Mouse (Mus musculus) midbrain, embryonic 11.5 days (tissue): ENCODE data around the gene Ftl1. TPM values are rescaled to one million over a fixed set of nuclear protein-coding genes. Genes with fewer than 3 reads are reported as not detected.

Experiments used
- ATAC-seq: fragments of 200-750 bp; cut with Nextera tagmentation; 2 replicates; pipeline ENCODE4 v1.8.0; 2017; ENCODE audit warnings: moderate TSS enrichment, moderate library complexity; ENCODE audit not compliant: low FRiP score
- DNase-seq: peaks from one replicate; pipeline ENCODE4 v3.0.0; 2015; ENCODE audit warnings: low spot score; ENCODE audit errors: missing footprints
- H3K27ac ChIP-seq: fragments of 300-500 bp; sonication (generic); 2 replicates; pipeline ENCODE4 v1.5.1; 2014; ENCODE audit warnings: low read depth, low read length
- H3K27me3 ChIP-seq: fragments of 300-500 bp; sonication (generic); 2 replicates; pipeline ENCODE4 v1.6.1; 2014; ENCODE audit warnings: mild to moderate bottlenecking, low read length, moderate library complexity, mixed read lengths; ENCODE audit not compliant: control insufficient read depth, insufficient read depth
- H3K36me3 ChIP-seq: fragments of 300-500 bp; sonication (generic); 2 replicates; pipeline ENCODE4 v1.6.1; 2014; ENCODE audit warnings: mild to moderate bottlenecking, low read length, moderate library complexity, mixed read lengths; ENCODE audit not compliant: control insufficient read depth, insufficient read depth
- H3K4me1 ChIP-seq: fragments of 300-500 bp; sonication (generic); 2 replicates; pipeline ENCODE4 v1.6.1; 2014; ENCODE audit warnings: low read length; ENCODE audit not compliant: control insufficient read depth, insufficient read depth
- H3K4me2 ChIP-seq: fragments of 300-500 bp; sonication (generic); 2 replicates; pipeline ENCODE4 v1.6.1; 2014; ENCODE audit warnings: mild to moderate bottlenecking, moderate library complexity
- H3K4me3 ChIP-seq: fragments of 300-500 bp; sonication (generic); 2 replicates; pipeline ENCODE4 v1.5.1; 2014; ENCODE audit warnings: low read depth, low read length
- H3K9ac ChIP-seq: fragments of 300-500 bp; sonication (generic); 2 replicates; pipeline ENCODE4 v1.6.1; 2014; ENCODE audit warnings: low read length
- H3K9me3 ChIP-seq: fragments of 300-500 bp; sonication (generic); 2 replicates; pipeline ENCODE4 v1.6.1; 2016; ENCODE audit warnings: low read length; ENCODE audit not compliant: control insufficient read depth
- WGBS: fragments of 180-500 bp; shearing (Covaris S2); extraction: QIAGEN DNeasy Blood & Tissue Kit; methylation state at CpG from one replicate; pipeline ENCODE4 v1.1.7; 2014; 5-methylcytosine and 5-hydroxymethylcytosine counted together
- polyA plus RNA-seq: library from polyadenylated mRNA; unstranded; fragments of >200 nt; fragmentation: Nextera tagmentation; extraction: Ambion mirVana; gene quantifications from 2 replicates; pipeline ENCODE4 v1.2.1, GENCODE M21; 2014

The Ftl1 gene
- polyA plus RNA-seq, 1 experiment from 2014 or later = 5,528 TPM

DNA sequence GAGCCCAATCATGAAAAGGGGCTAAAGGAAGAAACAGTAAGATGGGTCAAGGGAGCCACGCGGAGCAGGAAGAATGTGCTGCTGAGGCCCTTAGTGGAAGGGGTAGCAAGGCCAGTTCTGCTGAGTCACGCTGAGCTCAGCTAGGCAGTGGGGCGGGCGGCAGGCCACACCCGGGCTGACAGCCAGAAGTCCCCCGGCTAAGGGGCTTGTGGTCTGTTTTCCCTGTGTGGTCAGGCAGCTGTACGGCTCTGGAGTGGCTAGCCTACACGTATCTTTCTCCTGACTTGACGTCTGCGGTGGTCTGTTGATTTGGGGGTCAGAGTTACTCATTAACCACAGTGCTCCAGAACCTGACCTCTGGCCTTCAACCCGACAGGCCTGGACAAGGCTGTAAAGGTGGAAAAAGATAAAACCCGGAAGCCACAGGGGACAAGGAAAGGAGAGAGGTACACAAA, 1.2 kb upstream of the Ftl1 start:
- Histone ChIP-seq H3K36me3 (peaks cover 20% of the 10 kb centered on the region), H3K27ac (peak overlapping the region; percentile 60), H3K4me1 (peaks cover 30% of the 10 kb centered on the region), H3K4me2 (peak overlapping the region; percentile 37; the same call in 1 of the 2 replicates), H3K4me3 (no peak overlapping the region), H3K9me3 (no peaks in the 10 kb centered on the region), H3K27me3 (no peaks in the 10 kb centered on the region), H3K9ac (no peak overlapping the region)
- ATAC-seq = no peak
- peak; percentile 90 for DNase-seq
- WGBS = 42% methylated on average over 13 of the region's 13 CpGs

DNA sequence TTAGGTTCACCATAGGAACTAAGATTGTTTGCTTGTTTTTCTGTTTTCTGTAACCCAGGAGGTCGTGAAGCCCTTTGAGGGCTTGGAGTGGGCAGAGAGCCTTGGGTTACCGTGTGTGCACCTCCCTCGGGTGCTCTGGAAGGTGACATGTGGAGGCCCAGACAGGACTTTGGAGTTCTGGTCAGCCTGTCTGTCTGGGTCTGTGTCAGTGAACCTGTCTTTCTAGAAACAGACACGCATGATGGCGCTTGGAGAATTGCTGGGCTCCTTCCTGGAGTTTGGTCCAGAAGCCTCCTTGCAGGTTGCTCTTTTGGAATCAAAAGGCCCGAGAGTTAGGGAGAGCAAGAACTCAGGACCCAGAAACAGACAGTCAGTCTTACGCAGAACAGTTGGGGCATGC, 693 bp upstream of the Ftl1 start:
- H3K9me3 ChIP-seq = no peaks in the 10 kb centered on the region
- no peaks in the 10 kb centered on the region for H3K27me3 ChIP-seq
- H3K36me3 ChIP-seq = peaks cover 20% of the 10 kb centered on the region
- peaks cover 25% of the 10 kb centered on the region for H3K4me1 ChIP-seq
- H3K4me2 ChIP-seq = peak overlapping the region; percentile 37
- ATAC-seq = no peak
- WGBS = 77% methylated on average over 7 of the region's 7 CpGs
- H3K27ac ChIP-seq = peak overlapping the region; percentile 60
- no peak overlapping the region; the same call in 1 of the 2 replicates for H3K4me3 ChIP-seq
- DNase-seq = peak; percentile 90
- H3K9ac ChIP-seq = peak overlapping the region; percentile 39

DNA sequence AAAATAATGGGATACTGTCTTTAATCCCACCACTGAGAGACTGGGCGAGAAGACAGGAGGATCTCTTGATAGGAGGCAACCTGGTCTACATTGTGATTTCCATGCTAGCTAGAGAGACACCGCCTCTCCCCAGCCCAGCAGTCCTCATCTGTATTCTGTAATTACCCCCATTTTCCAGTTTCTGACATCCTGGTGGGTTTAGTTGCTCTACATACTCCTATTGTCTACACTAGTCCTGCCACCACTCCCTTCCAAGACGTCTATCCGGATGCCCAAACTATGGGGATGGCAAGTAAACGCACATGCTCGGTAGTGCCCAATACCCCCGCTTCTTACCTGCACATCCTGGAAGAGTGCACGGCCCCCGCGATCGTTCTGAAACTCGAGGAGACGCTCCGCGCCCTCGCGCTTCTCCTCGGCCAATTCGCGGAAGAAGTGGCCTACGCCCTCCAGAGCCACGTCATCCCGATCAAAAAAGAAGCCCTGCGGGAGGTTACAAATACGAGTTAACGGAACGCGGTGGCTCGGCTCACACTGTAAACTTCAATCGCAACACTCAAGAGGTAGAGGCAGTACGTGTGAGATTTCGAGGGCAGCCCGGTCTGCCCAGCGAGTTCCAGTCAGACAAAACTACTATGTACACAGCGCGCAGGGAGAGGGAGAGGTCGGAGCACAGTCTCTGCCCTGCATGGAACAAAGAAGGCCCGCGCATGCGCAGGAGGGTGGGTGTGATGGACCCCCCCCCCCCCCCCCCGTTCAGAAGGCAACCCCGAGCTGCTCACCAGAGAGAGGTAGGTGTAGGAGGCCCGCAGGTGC, 728 bp downstream of the Ftl1 start:
- Histone ChIP-seq H3K4me1 (peaks cover 23% of the 10 kb centered on the region), H3K4me3 (peak overlapping the region; percentile 87), H3K27ac (peak overlapping the region; percentile 82), H3K9ac (peak overlapping the region; percentile 83), H3K27me3 (no peaks in the 10 kb centered on the region), H3K9me3 (no peaks in the 10 kb centered on the region), H3K4me2 (peak overlapping the region; percentile 96), H3K36me3 (peaks cover 21% of the 10 kb centered on the region)
- DNase-seq (peak; percentile 99), ATAC-seq (peak; percentile 73)
- 1% methylated on average over 43 of the region's 43 CpGs for WGBS

- Histone ChIP-seq H3K9me3 (no peaks in the 10 kb centered on the region), H3K27ac (no peak overlapping the region; the same call in 1 of the 2 replicates), H3K4me3 (peak overlapping the region; percentile 87), H3K27me3 (no peaks in the 10 kb centered on the region), H3K36me3 (peaks cover 20% of the 10 kb centered on the region), H3K4me1 (peaks cover 23% of the 10 kb centered on the region), H3K4me2 (peak overlapping the region; percentile 96), H3K9ac (peak overlapping the region; percentile 9; the same call in 1 of the 2 replicates)
- no peak for ATAC-seq
- peak; percentile 89 for DNase-seq
- 78% methylated on average over 10 of the region's 10 CpGs for WGBS
These were observed 2.3 kb downstream of the Ftl1 start for GRCm38 (mm10) chr7:45457204-45458060.

DNA sequence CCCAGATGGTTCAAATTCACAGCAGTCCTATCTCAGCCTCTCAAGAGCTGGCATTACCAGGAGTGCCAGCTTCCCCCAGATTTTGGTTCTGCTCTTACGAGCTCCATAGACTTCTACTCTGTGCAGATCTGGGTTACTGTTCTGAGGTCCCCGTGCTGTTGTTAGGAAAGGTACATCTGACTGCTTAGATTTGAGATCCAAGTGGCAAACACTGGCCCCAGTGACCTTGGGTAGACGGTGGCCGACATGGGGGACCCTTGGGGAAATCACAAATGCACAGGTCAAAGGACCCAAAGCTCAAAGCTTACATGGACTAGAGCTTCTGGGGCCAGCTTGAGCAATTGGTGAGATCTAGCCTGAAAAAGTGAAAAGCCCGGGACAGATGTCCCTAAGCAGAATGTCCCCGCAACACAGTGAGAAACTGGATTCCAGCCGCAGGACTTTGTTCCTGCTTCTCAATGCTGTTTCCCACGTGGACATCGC, 2.9 kb downstream of the Ftl1 start:
- no peaks in the 10 kb centered on the region for H3K9me3 ChIP-seq
- H3K36me3 ChIP-seq = peaks cover 17% of the 10 kb centered on the region
- H3K27me3 ChIP-seq = no peaks in the 10 kb centered on the region
- H3K4me1 ChIP-seq = peaks cover 23% of the 10 kb centered on the region
- H3K27ac ChIP-seq = no peak overlapping the region; the same call in 1 of the 2 replicates
- DNase-seq (peak; percentile 90), ATAC-seq (no peak)
- no peak overlapping the region for H3K9ac ChIP-seq
- WGBS = 57% methylated on average over 9 of the region's 9 CpGs
- peak overlapping the region; percentile 87; the same call in 1 of the 2 replicates for H3K4me3 ChIP-seq
- peak overlapping the region; percentile 96; the same call in 1 of the 2 replicates for H3K4me2 ChIP-seq

DNA sequence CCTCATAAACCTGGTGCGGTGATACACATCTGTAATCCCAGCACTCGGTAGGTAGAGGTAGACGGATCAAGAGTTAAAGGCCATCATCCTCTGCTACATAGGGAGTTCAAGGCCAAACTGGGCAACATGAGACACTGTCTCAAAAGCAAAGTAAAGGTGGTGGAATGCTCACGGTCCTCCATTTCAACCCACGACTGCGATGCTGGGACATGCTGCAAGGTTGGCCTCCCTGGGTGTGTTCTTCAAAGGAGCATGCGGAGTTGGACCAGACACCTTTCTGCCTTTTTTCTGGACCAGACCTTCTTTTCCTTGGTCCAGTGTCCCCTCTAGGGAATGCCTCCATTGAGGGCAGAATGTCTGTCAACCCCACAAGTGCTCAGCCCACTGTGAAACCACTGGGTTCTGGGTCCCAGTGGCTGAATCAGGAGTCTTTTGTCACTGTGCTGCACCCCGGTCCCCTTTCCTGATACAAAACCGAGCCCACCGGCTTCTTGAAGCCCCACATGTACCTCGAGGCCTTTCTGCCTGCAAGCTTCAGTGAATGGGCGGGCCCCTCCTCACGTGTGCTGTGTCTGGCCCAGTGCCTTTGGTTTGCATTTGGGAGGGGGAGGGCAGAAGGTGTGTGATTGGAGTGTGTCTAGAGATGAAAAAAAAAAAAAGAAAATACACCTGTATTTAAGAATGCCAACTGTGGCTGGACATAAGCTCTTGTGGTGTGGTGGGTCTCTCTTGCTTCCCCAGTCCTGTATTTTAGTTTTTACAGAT, 3.6 kb downstream of the Ftl1 start:
- H3K4me2 ChIP-seq = no peak overlapping the region
- no peak overlapping the region for H3K4me3 ChIP-seq
- no peak for DNase-seq
- H3K36me3 ChIP-seq = peaks cover 17% of the 10 kb centered on the region
- no peaks in the 10 kb centered on the region for H3K9me3 ChIP-seq
- no peaks in the 10 kb centered on the region for H3K27me3 ChIP-seq
- no peak overlapping the region for H3K9ac ChIP-seq
- peak overlapping the region; percentile 1; the same call in 1 of the 2 replicates for H3K27ac ChIP-seq
- ATAC-seq = no peak
- WGBS = 83% methylated on average over 13 of the region's 13 CpGs
- peaks cover 23% of the 10 kb centered on the region for H3K4me1 ChIP-seq

DNA sequence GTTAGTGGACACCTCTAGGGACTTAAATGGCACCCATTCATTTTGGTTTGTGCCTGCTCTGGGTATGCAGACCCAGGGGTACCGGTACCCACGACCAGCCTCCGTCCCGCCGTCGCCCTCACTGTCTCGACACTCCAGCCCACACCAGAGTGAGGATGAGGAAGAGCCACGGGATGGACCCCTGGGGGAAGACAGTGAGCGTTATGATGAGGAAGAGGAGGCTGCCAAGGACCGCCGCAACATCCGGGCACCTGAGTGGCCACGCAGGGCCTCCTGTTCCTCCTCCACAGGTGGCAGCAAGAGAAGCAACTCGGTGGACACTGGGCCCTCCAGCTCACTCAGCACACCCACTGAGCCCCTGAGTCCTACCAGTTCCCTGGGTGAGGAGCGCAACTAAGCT, 4.7 kb downstream of the Ftl1 start:
- Histone ChIP-seq H3K27ac (no peak overlapping the region), H3K4me3 (no peak overlapping the region), H3K9ac (no peak overlapping the region), H3K27me3 (no peaks in the 10 kb centered on the region), H3K36me3 (peaks cover 17% of the 10 kb centered on the region), H3K4me1 (peaks cover 16% of the 10 kb centered on the region), H3K4me2 (no peak overlapping the region), H3K9me3 (no peaks in the 10 kb centered on the region)
- 92% methylated on average over 15 of the region's 15 CpGs for WGBS
- ATAC-seq = no peak
- no peak for DNase-seq

GRCm38 (mm10) chr7:45451344-45451982, 8.2 kb downstream of the Ftl1 start:
- Histone ChIP-seq H3K4me2 (no peak overlapping the region), H3K27ac (no peak overlapping the region), H3K9me3 (no peaks in the 10 kb centered on the region), H3K9ac (no peak overlapping the region; the same call in 1 of the 2 replicates), H3K27me3 (no peaks in the 10 kb centered on the region), H3K36me3 (peaks cover 4% of the 10 kb centered on the region), H3K4me3 (no peak overlapping the region), H3K4me1 (no peaks in the 10 kb centered on the region)
- ATAC-seq (peak; percentile 65), DNase-seq (peak; percentile 98)
- 56% methylated on average over 23 of the region's 23 CpGs for WGBS
